Mouse (Mus musculus) olfactory bulb, adult 2 months (tissue): ENCODE measurements around the gene Ints6.

Experiments
- CTCF ChIP-seq: fragments of 200-500 bp; IDR thresholded peaks from 2 replicates; pipeline ENCODE4 v1.5.1; 2012; ENCODE audit warnings: low read depth, mild to moderate bottlenecking, low read length, moderate library complexity; ENCODE audit not compliant: insufficient read depth
- POLR2A ChIP-seq: fragments of 200-500 bp; IDR thresholded peaks from 2 replicates; pipeline ENCODE4 v1.6.1; 2012; ENCODE audit warnings: mild to moderate bottlenecking, low read depth, low read length, moderate library complexity; ENCODE audit not compliant: insufficient read depth

DNA sequence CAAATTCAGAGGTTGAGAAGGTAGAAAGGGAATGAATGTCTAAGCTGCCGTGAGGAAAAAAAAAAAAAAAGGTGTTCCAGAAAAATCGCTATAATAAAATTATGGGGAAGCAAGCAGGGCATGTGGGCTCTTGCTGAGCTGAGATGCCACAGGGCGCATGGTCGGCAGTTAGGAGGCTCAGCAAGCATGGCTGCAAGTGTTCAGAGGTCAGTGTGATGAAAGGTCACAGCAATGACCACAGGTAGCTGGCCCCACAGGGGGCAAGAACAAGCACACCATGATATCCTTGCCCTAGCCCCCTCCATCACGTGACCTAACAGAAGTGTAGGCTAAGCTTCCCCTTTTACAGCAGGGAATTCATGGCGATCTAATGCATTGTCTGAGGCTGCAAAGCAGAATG, 12.8 kb upstream of the Ints6 start:
- TF ChIP-seq CTCF = no peak
- no peak for TF ChIP-seq POLR2A
